Mouse (Mus musculus): ENCODE data around the gene Ccr2.

- TF ChIP-seq CTCF (IDR thresholded peaks at IDR 0.05; ENCODE audit: low read depth, low read length), result no peak
- TF ChIP-seq POLR2A (IDR thresholded peaks at IDR 0.05; ENCODE audit: borderline replicate concordance, low read depth, low read length), result no peak
Observed at GRCm38 (mm10) chr9:124143678-124144077, 41.9 kb downstream of the Ccr2 start.
